Mouse (Mus musculus): ENCODE results near the gene Ptafr.

DNA sequence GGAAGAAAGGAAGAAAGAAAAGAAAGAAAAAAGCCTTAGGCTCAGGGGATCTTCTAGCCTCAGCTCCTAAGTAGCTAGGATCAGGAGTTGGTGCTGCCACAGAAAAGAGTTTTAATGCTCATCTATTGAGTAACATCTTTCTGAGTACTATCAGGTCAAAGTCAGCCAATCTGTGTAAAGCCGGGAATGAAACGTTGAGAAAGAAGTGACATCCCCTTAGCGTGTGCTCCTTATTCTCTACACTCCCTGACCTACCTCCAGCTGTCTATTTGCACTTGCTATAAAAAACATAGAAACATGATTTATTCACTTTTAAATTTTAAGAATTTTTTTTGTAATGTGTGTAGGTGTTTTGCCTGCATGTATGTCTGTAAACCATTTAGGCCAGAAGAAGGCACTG, 44.7 kb upstream of the Ptafr start:
- TF ChIP-seq CTCF (IDR thresholded peaks at IDR 0.05; ENCODE audit: low read depth), result no peak
- TF ChIP-seq EP300 (IDR thresholded peaks at IDR 0.05; ENCODE audit: low read depth), result no peak
